Mouse (Mus musculus): Measurements from ENCODE around the gene Ctbp1. TPM values are rescaled to one million over a fixed set of nuclear protein-coding genes. Genes with fewer than 3 reads are reported as not detected.

Ctbp1 gene
- polyA plus RNA-seq, 2 experiments: 107 to 165 TPM

DNA sequence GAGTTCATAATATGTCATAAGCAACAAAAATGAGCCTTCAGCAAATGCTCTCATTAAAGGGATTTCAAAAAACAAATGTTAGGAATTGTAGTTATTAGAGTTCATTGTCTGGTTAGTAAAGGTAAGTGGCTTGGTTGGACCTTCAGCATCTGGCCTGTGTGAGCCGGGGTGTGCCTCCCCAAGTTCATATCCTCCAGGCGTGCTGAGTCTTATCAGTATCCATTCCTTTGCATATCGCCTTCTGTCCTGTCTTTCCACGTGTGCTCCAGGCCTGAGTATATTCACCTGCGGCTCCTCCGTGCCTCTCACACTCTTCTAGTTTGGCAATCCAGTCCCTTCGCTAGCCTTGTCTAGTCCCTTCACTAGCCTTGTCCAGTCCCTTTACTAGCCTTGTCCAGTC, 68.5 kb downstream of the Ctbp1 start:
- DNase-seq (ENCODE audit: low read depth in 3 of 3, low spot score in 3 of 3) (no peak), ATAC-seq (ENCODE audit: insufficient read depth) (no peak)
- Histone ChIP-seq H3K4me2 (ENCODE audit: low read depth) (no peak overlapping the region), H3K9ac (replicated peaks) (no peak overlapping the region), H3K36me3 (replicated peaks; ENCODE audit: control insufficient read depth, insufficient read depth, low read depth) (no peaks in the 10 kb centered on the region), H3K4me1 (replicated peaks; ENCODE audit: control insufficient read depth in 2 of 2, insufficient read depth in 2 of 2, low read length in 1 of 2) (peaks cover 0 to 7% of the 10 kb centered on the region in 2 experiments; a peak in 2 of 4 replicates), H3K9me3 (ENCODE audit: control insufficient read depth, low read length) (no peaks in the 10 kb centered on the region), H3K4me3 (ENCODE audit: insufficient read depth in 1 of 2, low read depth in 2 of 2, low read length in 2 of 2) (no peak overlapping the region), H3K27me3 (ENCODE audit: control insufficient read depth, insufficient read depth, low read length) (no peaks in the 10 kb centered on the region), H3K27ac (no peak overlapping the region)
- no peak for TF ChIP-seq EP300 (IDR thresholded peaks at IDR 0.05; ENCODE audit: low read depth)
- no peak for TF ChIP-seq CTCF (IDR thresholded peaks at IDR 0.05; ENCODE audit: low read depth)
- 35% methylated on average over 7 of the region's 7 CpGs for WGBS (ENCODE audit: insufficient replicate concordance)

DNA sequence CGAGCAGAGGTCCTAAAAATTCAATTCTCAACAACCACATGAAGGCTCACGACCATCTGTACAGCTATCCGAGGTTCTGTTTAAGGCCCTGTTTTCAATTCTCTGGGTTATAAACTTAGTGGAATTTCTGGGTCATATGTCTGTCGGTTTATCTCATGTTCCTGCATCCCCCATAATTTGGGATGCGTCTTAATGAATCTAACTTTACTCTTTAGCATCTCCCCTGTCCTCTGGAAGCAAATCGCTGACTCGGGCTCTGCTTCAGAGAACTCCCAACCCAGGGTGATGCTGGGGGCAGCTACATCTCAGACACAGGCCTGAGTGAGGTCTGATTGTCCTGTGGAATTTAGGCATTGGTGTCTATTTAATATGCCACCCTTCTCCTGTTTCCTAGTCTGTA, 70.5 kb downstream of the Ctbp1 start:
- WGBS (ENCODE audit: insufficient replicate concordance): 66% methylated on average over 7 of the region's 7 CpGs
- H3K4me3 ChIP-seq (ENCODE audit: insufficient read depth in 1 of 2, low read depth in 2 of 2, low read length in 2 of 2): no peak overlapping the region
- no peaks in the 10 kb centered on the region for H3K27me3 ChIP-seq (ENCODE audit: control insufficient read depth, insufficient read depth, low read length)
- peak overlapping the region; percentile 42 for H3K9ac ChIP-seq (replicated peaks)
- no peaks in the 10 kb centered on the region for H3K36me3 ChIP-seq (replicated peaks; ENCODE audit: control insufficient read depth, insufficient read depth, low read depth)
- no peak overlapping the region for H3K27ac ChIP-seq
- ATAC-seq (ENCODE audit: insufficient read depth) (no peak), DNase-seq (ENCODE audit: low read depth in 3 of 3, low spot score in 3 of 3) (no peak)
- peak overlapping the region; percentile 59 for H3K4me2 ChIP-seq (ENCODE audit: low read depth)
- TF ChIP-seq CTCF (IDR thresholded peaks at IDR 0.05; ENCODE audit: low read depth) (no peak), EP300 (IDR thresholded peaks at IDR 0.05; ENCODE audit: low read depth) (no peak)
- H3K9me3 ChIP-seq (ENCODE audit: control insufficient read depth, low read length): no peaks in the 10 kb centered on the region
- peaks cover 0 to 7% of the 10 kb centered on the region in 2 experiments; a peak in 2 of 4 replicates for H3K4me1 ChIP-seq (replicated peaks; ENCODE audit: control insufficient read depth in 2 of 2, insufficient read depth in 2 of 2, low read length in 1 of 2)

DNA sequence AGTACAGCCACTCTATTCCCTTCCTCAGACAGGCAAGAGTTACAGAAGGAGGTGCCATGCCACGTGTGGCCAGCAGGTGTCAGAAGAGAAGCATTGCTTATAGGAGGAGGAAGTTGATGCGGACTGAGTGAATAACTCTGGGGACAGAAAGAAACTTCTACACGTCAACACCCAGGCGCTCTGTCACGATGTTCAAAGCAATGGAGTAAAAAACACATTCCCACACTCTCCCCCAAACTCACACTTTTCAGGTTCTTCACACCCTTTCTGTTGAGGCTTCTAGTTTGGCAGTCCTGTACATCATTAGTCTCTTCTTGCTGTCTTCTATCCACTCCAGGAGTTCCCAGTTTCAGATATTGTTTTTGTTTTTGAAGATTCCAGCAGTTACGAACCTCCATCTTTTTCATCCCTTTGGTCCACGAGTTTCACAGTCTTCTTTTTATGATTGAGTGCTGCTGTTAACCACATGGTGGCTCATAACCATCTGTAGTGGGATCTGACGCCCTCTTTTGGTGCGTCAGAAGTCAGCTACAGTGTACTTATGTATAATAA, 71.0 kb downstream of the Ctbp1 start:
- peaks cover 0 to 7% of the 10 kb centered on the region in 2 experiments; a peak in 2 of 4 replicates for H3K4me1 ChIP-seq (replicated peaks; ENCODE audit: control insufficient read depth in 2 of 2, insufficient read depth in 2 of 2, low read length in 1 of 2)
- TF ChIP-seq CTCF (IDR thresholded peaks at IDR 0.05; ENCODE audit: low read depth) (peak; percentile 98), EP300 (IDR thresholded peaks at IDR 0.05; ENCODE audit: low read depth) (no peak)
- no peak overlapping the region for H3K27ac ChIP-seq
- peak overlapping the region in 1 of 2 experiments; percentile 4; a peak in 1 of 4 replicates for H3K4me3 ChIP-seq (ENCODE audit: insufficient read depth in 1 of 2, low read depth in 2 of 2, low read length in 2 of 2)
- DNase-seq (ENCODE audit: low read depth in 3 of 3, low spot score in 3 of 3) (peak; percentile 56 to 62 (median 58)), ATAC-seq (ENCODE audit: insufficient read depth) (peak; percentile 66; the same call in 1 of the 2 replicates)
- WGBS (ENCODE audit: insufficient replicate concordance): 7% methylated on average over 9 of the region's 9 CpGs
- no peaks in the 10 kb centered on the region for H3K36me3 ChIP-seq (replicated peaks; ENCODE audit: control insufficient read depth, insufficient read depth, low read depth)
- peak overlapping the region; percentile 59 for H3K4me2 ChIP-seq (ENCODE audit: low read depth)
- H3K9me3 ChIP-seq (ENCODE audit: control insufficient read depth, low read length): no peaks in the 10 kb centered on the region
- H3K27me3 ChIP-seq (ENCODE audit: control insufficient read depth, insufficient read depth, low read length): no peaks in the 10 kb centered on the region
- peak overlapping the region; percentile 42 for H3K9ac ChIP-seq (replicated peaks)

DNA sequence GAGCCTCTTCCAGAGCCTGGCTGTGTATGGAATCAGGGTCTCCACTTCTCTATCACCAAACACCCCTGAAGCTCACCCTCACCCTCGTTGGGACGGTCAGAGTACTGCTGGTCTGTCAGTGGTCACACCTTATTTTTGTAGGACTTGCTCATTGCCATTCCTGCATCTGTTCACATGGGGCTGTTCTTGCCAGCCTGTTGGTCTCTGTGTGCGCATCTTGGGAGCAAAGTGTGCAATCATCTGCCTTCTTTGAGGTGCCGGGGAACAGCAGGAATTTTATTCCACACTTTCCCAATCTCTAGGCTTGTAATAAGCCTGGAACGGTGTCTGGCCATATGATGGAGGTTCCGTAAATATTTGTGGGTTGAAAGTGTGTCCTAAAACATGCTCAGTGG, 71.6 kb downstream of the Ctbp1 start:
- Histone ChIP-seq H3K4me2 (ENCODE audit: low read depth) (no peak overlapping the region), H3K27me3 (ENCODE audit: control insufficient read depth, insufficient read depth, low read length) (no peaks in the 10 kb centered on the region), H3K36me3 (replicated peaks; ENCODE audit: control insufficient read depth, insufficient read depth, low read depth) (no peaks in the 10 kb centered on the region), H3K4me1 (replicated peaks; ENCODE audit: control insufficient read depth in 2 of 2, insufficient read depth in 2 of 2, low read length in 1 of 2) (peaks cover 0 to 7% of the 10 kb centered on the region in 2 experiments; a peak in 2 of 4 replicates), H3K27ac (no peak overlapping the region), H3K9ac (replicated peaks) (no peak overlapping the region), H3K4me3 (ENCODE audit: insufficient read depth in 1 of 2, low read depth in 2 of 2, low read length in 2 of 2) (no peak overlapping the region), H3K9me3 (ENCODE audit: control insufficient read depth, low read length) (no peaks in the 10 kb centered on the region)
- DNase-seq (ENCODE audit: low read depth in 3 of 3, low spot score in 3 of 3): no peak
- ATAC-seq (ENCODE audit: insufficient read depth): no peak
- WGBS (ENCODE audit: insufficient replicate concordance): 63% methylated on average over 6 of the region's 6 CpGs
- TF ChIP-seq CTCF (IDR thresholded peaks at IDR 0.05; ENCODE audit: low read depth) (no peak), EP300 (IDR thresholded peaks at IDR 0.05; ENCODE audit: low read depth) (no peak)

DNA sequence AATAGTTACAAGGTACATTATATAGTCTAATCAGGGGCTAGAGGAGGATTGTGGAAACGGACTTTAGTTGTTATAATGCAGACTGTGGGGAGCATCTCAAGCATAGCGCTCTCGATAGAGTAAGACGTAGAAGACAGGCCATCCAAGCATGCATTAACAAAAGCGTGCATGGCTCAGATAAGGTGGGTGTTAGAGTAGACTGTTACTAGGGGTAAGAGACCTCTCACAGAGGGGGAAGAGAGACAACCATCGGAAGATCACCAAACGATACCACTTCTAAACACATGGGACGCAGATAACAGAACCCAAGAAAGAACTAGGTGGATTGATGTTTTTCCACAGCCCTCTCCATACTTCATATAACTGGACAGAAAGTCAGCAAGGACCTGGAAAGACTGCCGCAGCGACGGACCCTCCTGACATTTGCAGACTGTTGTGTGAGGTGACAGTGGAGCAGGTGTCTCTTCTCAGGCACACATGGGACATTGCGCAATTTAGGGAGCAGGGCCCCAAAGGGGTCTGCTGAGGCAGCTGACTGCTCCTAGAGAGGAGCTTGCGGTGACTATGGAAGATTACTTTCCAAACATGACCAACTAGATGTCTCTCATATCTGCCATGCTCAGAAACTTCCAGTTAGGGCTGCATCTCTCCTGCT, 72.2 kb downstream of the Ctbp1 start:
- no peak overlapping the region for H3K9ac ChIP-seq (replicated peaks)
- WGBS (ENCODE audit: insufficient replicate concordance): 53% methylated on average over 13 of the region's 13 CpGs
- no peaks in the 10 kb centered on the region for H3K9me3 ChIP-seq (ENCODE audit: control insufficient read depth, low read length)
- no peak overlapping the region for H3K4me3 ChIP-seq (ENCODE audit: insufficient read depth in 1 of 2, low read depth in 2 of 2, low read length in 2 of 2)
- no peaks in the 10 kb centered on the region for H3K27me3 ChIP-seq (ENCODE audit: control insufficient read depth, insufficient read depth, low read length)
- TF ChIP-seq CTCF (IDR thresholded peaks at IDR 0.05; ENCODE audit: low read depth): no peak
- TF ChIP-seq EP300 (IDR thresholded peaks at IDR 0.05; ENCODE audit: low read depth): no peak
- no peaks in the 10 kb centered on the region for H3K36me3 ChIP-seq (replicated peaks; ENCODE audit: control insufficient read depth, insufficient read depth, low read depth)
- H3K4me1 ChIP-seq (replicated peaks; ENCODE audit: control insufficient read depth in 2 of 2, insufficient read depth in 2 of 2, low read length in 1 of 2): peaks cover 0 to 7% of the 10 kb centered on the region in 2 experiments; a peak in 2 of 4 replicates
- no peak for DNase-seq (ENCODE audit: low read depth in 3 of 3, low spot score in 3 of 3)
- ATAC-seq (ENCODE audit: insufficient read depth): no peak
- no peak overlapping the region for H3K27ac ChIP-seq
- no peak overlapping the region for H3K4me2 ChIP-seq (ENCODE audit: low read depth)

Data from liver, embryonic 14.5 days (tissue).